Mouse (Mus musculus) neural tube, embryonic 11.5 days (tissue): ENCODE results near the gene D11Wsu47e. TPM values are rescaled to one million over a fixed set of nuclear protein-coding genes. Genes with fewer than 3 reads are reported as not detected.
A peak's percentile ranks its signal among the peaks of the same experiment; 100 is the strongest.

Experiments used
- ATAC-seq: fragments of 200-750 bp; cut with Nextera tagmentation; 2 replicates; pipeline ENCODE4 v1.8.0; 2017; ENCODE audit warnings: moderate number of reproducible peaks, mild to moderate bottlenecking, moderate TSS enrichment, moderate library complexity; ENCODE audit not compliant: insufficient read depth, low FRiP score, low TSS enrichment
- DNase-seq: peaks from one replicate; pipeline ENCODE4 v3.0.0-alpha.2; 2015; ENCODE audit warnings: low spot score
- H3K27ac ChIP-seq: fragments of 300-500 bp; sonication (generic); 2 replicates; pipeline ENCODE4 v1.5.1; 2014; ENCODE audit warnings: low read depth, mild to moderate bottlenecking, low read length
- H3K27me3 ChIP-seq: fragments of 300-500 bp; sonication (generic); 2 replicates; pipeline ENCODE4 v1.6.1; 2014; ENCODE audit warnings: mild to moderate bottlenecking, low read length, mixed read lengths; ENCODE audit not compliant: control insufficient read depth, insufficient read depth
- H3K36me3 ChIP-seq: fragments of 300-500 bp; sonication (generic); 2 replicates; pipeline ENCODE4 v1.6.1; 2014; ENCODE audit warnings: mild to moderate bottlenecking, low read length, moderate library complexity, mixed read lengths; ENCODE audit not compliant: control insufficient read depth, insufficient read depth
- H3K4me1 ChIP-seq: fragments of 300-500 bp; sonication (generic); 2 replicates; pipeline ENCODE4 v1.6.1; 2014; ENCODE audit warnings: low read length, mixed read lengths; ENCODE audit not compliant: control insufficient read depth, insufficient read depth
- H3K4me2 ChIP-seq: fragments of 300-500 bp; sonication (generic); 2 replicates; pipeline ENCODE4 v1.6.1; 2014; ENCODE audit warnings: low read depth, mild to moderate bottlenecking, moderate library complexity
- H3K4me3 ChIP-seq: fragments of 300-500 bp; sonication (generic); 2 replicates; pipeline ENCODE4 v1.5.1; 2014; ENCODE audit warnings: low read depth, low read length
- H3K9ac ChIP-seq: fragments of 300-500 bp; sonication (generic); 2 replicates; pipeline ENCODE4 v1.6.1; 2014; ENCODE audit warnings: mild to moderate bottlenecking, low read length
- H3K9me3 ChIP-seq: fragments of 300-500 bp; sonication (generic); 2 replicates; pipeline ENCODE4 v1.6.1; 2016; ENCODE audit warnings: low read length; ENCODE audit not compliant: control insufficient read depth
- WGBS: fragments of 180-500 bp; shearing (Covaris S2); extraction: QIAGEN DNeasy Blood & Tissue Kit; methylation state at CpG from one replicate; pipeline ENCODE4 v1.1.7; 2014; 5-methylcytosine and 5-hydroxymethylcytosine counted together
- polyA plus RNA-seq: library from polyadenylated mRNA; unstranded; fragments of >200 nt; fragmentation: Nextera tagmentation; extraction: Ambion mirVana; gene quantifications from 2 replicates; pipeline ENCODE4 v1.2.1, GENCODE M21; 2014

D11Wsu47e gene
- polyA plus RNA-seq, 1 experiment from 2014 or later: 25.5 TPM

DNA sequence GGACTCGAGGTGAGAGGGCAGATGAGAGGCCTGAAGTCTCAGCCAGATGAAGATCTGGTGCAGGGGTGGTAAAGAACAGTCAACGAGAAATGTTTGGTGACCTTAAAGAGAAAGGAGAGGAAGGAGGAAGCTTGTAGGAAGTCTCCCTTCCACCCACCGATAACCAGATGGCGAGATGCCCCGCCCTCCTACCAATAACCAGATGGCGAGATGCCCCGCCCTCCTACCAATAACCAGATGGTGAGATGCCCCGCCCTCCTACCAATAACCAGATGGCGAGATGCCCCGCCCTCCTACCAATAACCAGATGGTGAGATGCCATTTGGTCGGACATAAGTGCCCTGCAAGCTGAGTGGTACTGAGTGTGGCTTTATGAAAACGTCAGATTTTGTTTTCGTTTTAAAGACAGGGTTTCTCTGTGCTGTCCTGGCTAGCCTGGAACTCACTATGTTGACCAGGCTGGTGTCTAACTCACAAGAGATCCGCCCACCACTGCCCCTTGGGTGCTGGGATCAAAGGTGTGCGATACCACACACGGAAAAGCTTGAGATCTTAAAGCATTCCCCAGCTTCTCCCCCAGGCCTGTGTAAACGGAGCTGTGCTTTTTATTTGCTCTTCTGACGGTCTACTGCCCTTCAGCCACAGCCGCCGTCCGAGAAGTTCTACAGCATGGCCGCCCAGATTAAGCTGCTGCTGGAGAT lies 32.9 kb upstream of the D11Wsu47e start:
- ATAC-seq: no peak; the same call in 1 of the 2 replicates
- H3K27ac ChIP-seq: peak overlapping the region; percentile 65
- H3K36me3 ChIP-seq: peaks cover 7% of the 10 kb centered on the region
- peak; percentile 18 for DNase-seq
- H3K4me3 ChIP-seq: no peak overlapping the region
- WGBS: 55% methylated on average over 22 of the region's 22 CpGs
- H3K4me2 ChIP-seq: 0 out of 2 replicates have a peak overlapping the region, but pooled peaks have one; percentile 2
- H3K9me3 ChIP-seq: no peaks in the 10 kb centered on the region
- peaks cover 10% of the 10 kb centered on the region for H3K4me1 ChIP-seq
- no peaks in the 10 kb centered on the region for H3K27me3 ChIP-seq
- no peak overlapping the region for H3K9ac ChIP-seq

DNA sequence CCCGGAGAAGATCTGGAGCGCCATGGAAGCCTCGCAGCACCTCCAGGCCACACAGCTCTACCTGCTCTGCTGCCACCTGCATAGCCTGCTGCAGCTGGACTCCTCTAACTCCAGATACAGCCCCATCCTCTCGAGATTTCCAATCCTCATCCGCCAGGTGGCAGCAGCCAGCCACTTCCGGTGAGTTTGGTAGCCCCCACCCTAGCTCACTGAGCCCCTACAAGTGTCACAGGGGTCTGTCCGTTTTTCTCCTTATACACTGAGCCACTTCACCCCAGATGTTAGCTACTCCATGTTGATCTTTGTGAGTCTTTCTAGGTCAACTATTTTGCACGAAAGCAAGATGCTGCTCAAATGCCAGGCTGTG lies 32.3 kb upstream of the D11Wsu47e start:
- Histone ChIP-seq H3K4me1 (peaks cover 10% of the 10 kb centered on the region), H3K4me3 (no peak overlapping the region), H3K27ac (peak overlapping the region; percentile 65), H3K9me3 (no peaks in the 10 kb centered on the region), H3K4me2 (no peak overlapping the region), H3K36me3 (peaks cover 7% of the 10 kb centered on the region), H3K9ac (no peak overlapping the region), H3K27me3 (no peaks in the 10 kb centered on the region)
- peak; percentile 59 for DNase-seq
- 59% methylated on average over 8 of the region's 8 CpGs for WGBS
- ATAC-seq: no peak

DNA sequence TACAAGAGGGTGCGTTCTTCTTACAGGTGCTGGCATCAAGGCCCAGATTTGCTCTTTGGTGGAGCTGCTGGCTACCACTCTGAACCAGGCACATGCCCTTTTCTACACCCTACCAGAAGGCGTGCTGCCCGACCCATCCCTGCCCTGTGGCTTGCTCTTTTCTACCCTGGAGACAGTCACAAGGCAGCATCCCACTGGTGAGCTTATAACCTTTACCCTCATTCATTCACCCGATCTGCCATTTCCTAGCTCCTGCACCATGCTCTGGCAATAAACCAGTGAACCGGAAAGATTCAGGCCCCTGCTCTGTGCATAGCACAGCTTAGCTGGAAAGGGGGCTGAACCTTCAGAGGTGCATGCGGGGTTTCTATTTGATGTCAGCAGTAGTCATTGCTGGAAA lies 31.7 kb upstream of the D11Wsu47e start:
- Histone ChIP-seq H3K27ac (0 out of 2 replicates have a peak overlapping the region, but pooled peaks have one; percentile 17), H3K36me3 (peaks cover 12% of the 10 kb centered on the region), H3K9me3 (no peaks in the 10 kb centered on the region), H3K27me3 (no peaks in the 10 kb centered on the region), H3K4me2 (no peak overlapping the region), H3K4me1 (peaks cover 10% of the 10 kb centered on the region), H3K9ac (no peak overlapping the region), H3K4me3 (no peak overlapping the region)
- 88% methylated on average over 6 of the region's 6 CpGs for WGBS
- ATAC-seq (no peak), DNase-seq (no peak)

DNA sequence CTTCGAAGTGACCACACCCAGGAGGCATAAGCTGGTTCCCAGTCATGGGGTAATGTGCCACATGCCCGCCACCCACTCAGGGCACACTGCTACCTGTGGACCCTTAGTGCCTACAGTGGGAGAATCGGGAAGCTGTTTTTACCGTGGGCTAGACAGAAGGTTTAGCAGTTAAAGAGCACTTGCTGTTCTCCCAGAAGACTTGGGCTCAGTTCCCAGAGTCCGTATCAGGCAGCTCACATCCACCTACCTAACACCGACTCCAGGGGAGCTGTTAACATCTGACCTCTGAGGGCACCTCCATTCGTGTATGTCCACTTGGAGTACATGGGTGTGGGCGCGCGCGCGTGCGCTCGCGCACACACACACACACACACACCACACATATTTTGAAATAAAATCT lies 30.1 kb upstream of the D11Wsu47e start:
- Histone ChIP-seq H3K4me3 (no peak overlapping the region), H3K27me3 (no peaks in the 10 kb centered on the region), H3K4me2 (no peak overlapping the region), H3K4me1 (peaks cover 10% of the 10 kb centered on the region), H3K27ac (no peak overlapping the region), H3K36me3 (peaks cover 13% of the 10 kb centered on the region), H3K9ac (no peak overlapping the region), H3K9me3 (no peaks in the 10 kb centered on the region)
- DNase-seq: no peak
- WGBS: 92% methylated on average over 15 of the region's 15 CpGs
- no peak for ATAC-seq

DNA sequence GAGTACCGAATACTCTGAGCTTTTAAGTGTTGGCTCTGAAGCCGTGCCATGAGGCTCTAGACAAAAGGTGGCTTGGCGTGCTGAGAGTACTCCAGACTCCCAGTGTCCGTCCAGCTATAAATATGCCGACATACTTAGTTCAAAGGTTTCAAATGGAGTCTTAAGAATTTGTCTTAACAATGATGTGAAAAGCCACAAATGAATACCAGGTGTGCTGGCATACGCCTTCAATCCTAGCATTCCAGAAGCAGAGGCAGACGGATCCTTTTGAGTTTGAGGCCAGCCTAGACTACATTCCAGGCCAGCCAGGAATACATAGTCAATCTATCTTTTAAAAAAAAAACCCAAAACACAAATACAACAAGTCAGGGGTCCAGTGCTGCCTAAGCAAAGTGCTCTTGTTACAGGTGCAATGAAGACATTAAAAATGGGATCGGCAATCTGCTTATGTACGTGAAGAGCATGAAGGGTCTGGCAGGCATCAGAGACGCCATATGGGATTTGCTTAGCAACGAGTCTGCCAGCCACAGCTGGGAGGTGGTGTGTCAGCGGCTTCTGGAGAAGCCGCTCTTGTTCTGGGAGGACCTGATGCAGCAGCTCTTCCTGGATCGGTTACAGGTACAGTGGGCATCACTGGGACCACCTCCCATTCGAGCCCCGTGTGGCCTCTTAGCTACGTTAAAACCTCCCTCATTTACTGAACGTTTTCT lies 29.5 kb upstream of the D11Wsu47e start:
- Histone ChIP-seq H3K4me3 (no peak overlapping the region), H3K36me3 (peaks cover 13% of the 10 kb centered on the region), H3K9ac (no peak overlapping the region), H3K27me3 (no peaks in the 10 kb centered on the region), H3K9me3 (no peaks in the 10 kb centered on the region), H3K4me2 (no peak overlapping the region), H3K4me1 (peaks cover 10% of the 10 kb centered on the region), H3K27ac (no peak overlapping the region)
- ATAC-seq (no peak), DNase-seq (no peak)
- 76% methylated on average over 18 of the region's 18 CpGs for WGBS

DNA sequence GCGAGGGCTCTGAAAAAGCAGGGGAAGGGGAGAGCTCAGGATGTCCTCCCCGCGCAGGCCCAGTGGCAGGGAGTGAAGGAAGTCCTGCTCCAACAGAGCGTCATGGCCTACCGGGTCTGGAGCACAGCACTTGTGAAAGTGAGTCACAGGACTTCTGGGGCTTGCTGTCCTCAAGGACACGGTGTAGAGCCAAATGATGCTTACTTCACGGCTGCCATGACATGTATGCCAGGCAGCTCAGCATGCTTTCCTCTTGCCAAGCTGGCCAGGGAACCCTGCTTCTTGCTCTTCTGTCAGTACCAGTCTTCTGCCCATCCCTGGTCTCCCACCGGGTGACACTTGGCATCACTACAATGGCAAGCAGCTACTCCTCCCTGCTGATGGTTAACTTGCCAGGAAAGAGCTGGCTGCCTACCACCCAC lies 27.7 kb upstream of the D11Wsu47e start:
- Histone ChIP-seq H3K9ac (no peak overlapping the region), H3K9me3 (no peaks in the 10 kb centered on the region), H3K4me3 (no peak overlapping the region), H3K4me2 (no peak overlapping the region), H3K27me3 (no peaks in the 10 kb centered on the region), H3K27ac (no peak overlapping the region), H3K4me1 (peaks cover 2% of the 10 kb centered on the region; the same call in 1 of the 2 replicates), H3K36me3 (peaks cover 17% of the 10 kb centered on the region)
- DNase-seq: no peak
- WGBS: 91% methylated on average over 8 of the region's 8 CpGs
- no peak for ATAC-seq

DNA sequence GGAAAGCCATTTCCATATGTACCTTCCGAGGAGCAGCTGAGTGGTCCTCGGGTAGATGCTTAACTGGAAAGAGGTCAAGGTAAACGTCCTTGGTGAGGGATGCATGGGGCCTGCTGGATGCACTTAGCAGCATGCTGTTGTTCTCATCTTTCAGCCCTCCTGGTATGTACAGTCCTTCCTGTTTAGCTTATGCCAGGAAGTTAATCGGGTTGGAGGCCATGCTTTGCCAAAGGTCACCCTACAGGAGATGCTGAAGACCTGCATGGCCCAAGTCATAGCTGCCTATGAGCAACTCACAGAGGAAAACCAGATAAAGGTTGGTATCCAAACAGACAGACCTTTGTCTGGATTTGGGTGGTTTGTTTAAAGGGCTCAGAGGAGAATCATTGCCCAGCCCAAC lies 27.0 kb upstream of the D11Wsu47e start:
- Histone ChIP-seq H3K9me3 (no peaks in the 10 kb centered on the region), H3K4me2 (no peak overlapping the region), H3K36me3 (peaks cover 20% of the 10 kb centered on the region), H3K4me3 (no peak overlapping the region), H3K27ac (no peak overlapping the region), H3K27me3 (no peaks in the 10 kb centered on the region), H3K4me1 (no peaks in the 10 kb centered on the region), H3K9ac (no peak overlapping the region)
- ATAC-seq (no peak), DNase-seq (no peak)
- WGBS: 76% methylated on average over 4 of the region's 4 CpGs

DNA sequence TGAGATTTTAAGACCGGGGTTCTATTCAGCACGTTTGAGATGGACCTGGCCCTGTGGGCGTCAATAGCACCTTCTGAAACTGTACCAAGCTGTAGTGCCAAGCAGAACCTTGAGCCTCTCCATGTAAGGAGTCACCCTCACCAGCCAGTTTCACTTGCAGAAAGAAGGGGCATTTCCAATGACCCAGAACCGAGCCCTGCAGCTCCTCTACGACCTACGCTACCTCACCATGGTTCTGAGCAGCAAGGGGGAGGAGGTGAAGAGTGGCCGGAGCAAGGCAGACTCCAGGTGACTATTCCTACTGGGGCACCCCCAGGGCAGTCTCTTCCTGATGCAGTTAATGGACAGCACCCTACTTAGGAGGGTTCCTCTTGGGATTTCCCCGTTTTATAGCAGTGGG lies 25.9 kb upstream of the D11Wsu47e start:
- Histone ChIP-seq H3K4me1 (no peaks in the 10 kb centered on the region), H3K27ac (no peak overlapping the region), H3K9me3 (no peaks in the 10 kb centered on the region), H3K27me3 (no peaks in the 10 kb centered on the region), H3K4me3 (no peak overlapping the region), H3K36me3 (peaks cover 22% of the 10 kb centered on the region), H3K4me2 (no peak overlapping the region), H3K9ac (no peak overlapping the region)
- 89% methylated on average over 8 of the region's 8 CpGs for WGBS
- no peak for DNase-seq
- no peak for ATAC-seq

DNA sequence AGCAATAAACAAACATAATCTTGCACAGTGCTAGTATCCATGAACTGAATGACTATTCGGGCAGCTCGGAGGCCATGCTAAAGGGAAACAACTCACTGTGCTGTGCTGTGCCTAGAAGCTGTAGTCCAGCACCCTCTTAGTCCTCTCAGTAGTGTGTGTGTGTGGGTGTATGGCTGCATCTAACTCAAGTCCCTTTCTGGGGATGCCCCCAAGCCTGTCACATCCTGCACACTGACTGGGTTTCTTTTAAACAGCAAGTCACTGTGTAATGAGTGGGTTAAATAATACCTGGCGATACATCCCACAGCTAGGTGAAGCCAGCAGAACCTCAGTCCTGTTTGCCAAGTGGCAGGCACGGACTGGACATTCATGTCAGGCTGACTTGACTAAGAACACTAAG lies 25.4 kb upstream of the D11Wsu47e start:
- Histone ChIP-seq H3K27me3 (no peaks in the 10 kb centered on the region), H3K9ac (no peak overlapping the region), H3K36me3 (peaks cover 21% of the 10 kb centered on the region), H3K27ac (no peak overlapping the region), H3K4me3 (no peak overlapping the region), H3K9me3 (no peaks in the 10 kb centered on the region), H3K4me2 (no peak overlapping the region), H3K4me1 (no peaks in the 10 kb centered on the region)
- DNase-seq: no peak
- 86% methylated on average over 4 of the region's 4 CpGs for WGBS
- no peak for ATAC-seq
